Mouse (Mus musculus) naive thymus-derived CD4-positive, alpha-beta T cell, adult 5 months (primary cell): ENCODE results near the gene Coq2. TPM values are rescaled to one million over a fixed set of nuclear protein-coding genes. Genes with fewer than 3 reads are reported as not detected.

Source experiments
- polyA plus RNA-seq: library from polyadenylated mRNA; unstranded; fragments of 100-300 nt; shearing (Covaris generic); gene quantifications from one replicate; pipeline ENCODE4 v1.2.1, GENCODE M21; 2017

Coq2 gene
- 40.1 TPM for polyA plus RNA-seq

GRCm38 (mm10) chr5:100674711-100675376 lies at the start of gene Coq2:
Gene Coq2, minus strand, starts transcription at chr5:100675140.

DNA sequence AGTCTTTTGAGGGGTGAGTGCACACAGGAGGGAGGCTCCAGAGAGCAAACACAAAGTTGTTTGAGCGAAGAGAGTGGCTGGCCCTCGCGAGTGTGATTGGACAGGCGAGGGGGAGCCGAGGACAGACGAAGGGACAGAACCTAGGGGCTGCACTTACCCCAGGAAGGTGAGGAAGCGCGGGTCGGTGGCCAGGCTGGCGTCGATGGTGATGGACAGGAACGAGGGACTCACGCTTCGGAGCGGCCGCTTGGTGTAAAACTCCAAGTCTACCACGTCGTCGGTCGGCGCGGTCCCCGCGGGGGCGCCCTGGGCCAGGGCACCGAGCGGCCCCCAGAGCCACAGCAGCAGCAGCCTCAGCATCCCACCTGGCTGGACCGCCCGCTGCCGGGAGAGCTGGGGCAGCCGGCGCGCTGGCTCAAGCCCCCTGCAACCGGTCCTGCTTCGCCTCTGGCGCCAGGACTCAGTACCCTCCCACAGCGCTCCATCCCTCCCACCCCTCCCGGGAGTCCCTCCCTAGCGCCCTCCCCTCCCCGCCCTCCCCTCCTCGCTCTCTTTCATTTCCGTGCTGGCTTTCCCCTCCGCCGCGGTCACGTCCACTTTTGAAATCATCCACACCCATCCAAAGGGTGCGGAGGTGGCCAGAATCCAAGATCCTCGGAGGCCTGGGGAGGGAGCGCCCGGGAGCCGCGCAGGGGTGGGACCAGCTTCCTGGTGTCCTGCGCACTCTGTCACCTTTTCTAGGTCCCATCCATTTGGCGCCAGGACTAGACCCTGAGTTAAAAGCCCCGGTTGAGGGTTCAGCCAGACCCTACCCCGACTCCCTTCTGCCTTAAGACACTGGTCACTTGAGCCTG lies 44.5 kb upstream of the Coq2 start, which contains the start of gene Hpse:
TSS of gene Hpse (minus strand) at position 482 of the 854 bp plus-strand sequence.

Other genes starting within 250 kb of the Coq2 start
- gene Lin54, start 174.5 kb downstream of the Coq2 start, polyA plus RNA-seq, result 39.5 TPM
- gene Cops4, start 156.8 kb downstream of the Coq2 start, polyA plus RNA-seq, result 73.3 TPM
- gene Plac8, start 102.9 kb downstream of the Coq2 start, polyA plus RNA-seq, result 0.40 TPM
- gene Hpse, start 44.6 kb upstream of the Coq2 start, polyA plus RNA-seq, result 0.15 TPM
- 18.7 TPM for gene Helq, start 123.5 kb upstream of the Coq2 start, polyA plus RNA-seq
- gene Mrps18c, start 123.5 kb upstream of the Coq2 start, polyA plus RNA-seq, result 89.8 TPM
- gene Abraxas1, start 145.8 kb upstream of the Coq2 start, polyA plus RNA-seq, result 25.6 TPM
- gene Gpat3, start 170.6 kb upstream of the Coq2 start, polyA plus RNA-seq, result 4.7 TPM